ENCODE assay signal across 18 mouse cellular contexts in genomic region chr7:49688521-49689399, GRCm38 (mm10). TPM values are rescaled to one million over a fixed set of nuclear protein-coding genes. Genes with fewer than 3 reads are reported as not detected.
DNase-seq lines count a peak whose midpoint lies in the region; ATAC-seq and TF ChIP-seq lines count a peak whose summit lies in the region.
"Had no signal": no experiment of that assay in that cellular context is flagged by ENCODE, and none has a peak within 500 bp of the region (broad histone marks: within the 10 kb centered on the region; RNA-seq: fewer than 3 reads in every experiment).

No protein-coding gene starts in this region.

- H3K4me1 ChIP-seq in heart, postnatal 0 days (ENCODE audit: control insufficient read depth, insufficient read depth) = peaks cover 9% of the 10 kb centered on the region
- peaks cover 15% of the 10 kb centered on the region for H3K4me1 ChIP-seq in midbrain, embryonic 11.5 days (ENCODE audit: control insufficient read depth, insufficient read depth, low read length)
- H3K4me1 ChIP-seq in midbrain, embryonic 14.5 days (ENCODE audit: control insufficient read depth, insufficient read depth, low read length) = no peaks in the 10 kb centered on the region
- H3K4me1 ChIP-seq in embryonic facial prominence, embryonic 10.5 days = peaks cover 15% of the 10 kb centered on the region
- peaks cover 6% of the 10 kb centered on the region for H3K4me1 ChIP-seq in limb, embryonic 14.5 days (ENCODE audit: control insufficient read depth, insufficient read depth, low read length)
- H3K4me1 ChIP-seq: liver, embryonic 15.5 days had no signal

- intact Hi-C loops in heart, postnatal 25 days (cut with DNase I) = no loop called here
- intact Hi-C loops in gastrocnemius, postnatal 14 days (cut with DNase I; ENCODE audit: low total_unique reads) = no loop called here

- no peak for TF ChIP-seq POLR2A in limb, embryonic 14.5 days (IDR thresholded peaks at IDR 0.05; ENCODE audit: borderline replicate concordance, extremely low read depth, insufficient read depth, insufficient read length)

- ATAC-seq in heart, postnatal 0 days (ENCODE audit: insufficient read depth, low read depth) = no peak
- ATAC-seq in midbrain, embryonic 11.5 days (ENCODE audit: low FRiP score) = peak; percentile 14; the same call in 1 of the 2 replicates
- ATAC-seq in midbrain, embryonic 14.5 days (ENCODE audit: low FRiP score, low TSS enrichment) = no peak
- no peak for ATAC-seq in limb, embryonic 14.5 days (ENCODE audit: low FRiP score, low read depth)
- ATAC-seq: activated CD4-positive, CD25-positive, alpha-beta regulatory T cell, adult 4 months; intestine, embryonic 16.5 days had no signal

- no peak for TF ChIP-seq CTCF in heart, postnatal 0 days (IDR thresholded peaks at IDR 0.05; ENCODE audit: low read depth)

- no peak overlapping the region; the same call in 1 of the 2 replicates for H3K9ac ChIP-seq in heart, postnatal 0 days (replicated peaks; ENCODE audit: low read depth, low read length)
- H3K9ac ChIP-seq in midbrain, embryonic 11.5 days (ENCODE audit: low read length) = no peak overlapping the region
- no peak overlapping the region for H3K9ac ChIP-seq in midbrain, embryonic 14.5 days (replicated peaks; ENCODE audit: low read length)
- H3K9ac ChIP-seq in limb, embryonic 14.5 days (ENCODE audit: low read depth, low read length, severe bottlenecking) = no peak overlapping the region
- H3K9ac ChIP-seq: liver, embryonic 15.5 days; neural tube, embryonic 13.5 days had no signal

- WGBS in heart, postnatal 0 days = 18% methylated on average over 10 of the region's 10 CpGs
- WGBS in midbrain, embryonic 11.5 days = 6% methylated on average over 10 of the region's 10 CpGs
- 8% methylated on average over 10 of the region's 10 CpGs for WGBS in midbrain, embryonic 14.5 days
- WGBS in embryonic facial prominence, embryonic 10.5 days = 3% methylated on average over 10 of the region's 10 CpGs
- 5% methylated on average over 10 of the region's 10 CpGs for WGBS in limb, embryonic 14.5 days

- H3K4me3 ChIP-seq in heart, postnatal 0 days (ENCODE audit: low read depth, low read length) = no peak overlapping the region
- no peak overlapping the region for H3K4me3 ChIP-seq in midbrain, embryonic 11.5 days (ENCODE audit: low read depth, low read length)
- no peak overlapping the region for H3K4me3 ChIP-seq in midbrain, embryonic 14.5 days (replicated peaks; ENCODE audit: low read depth, low read length)
- H3K4me3 ChIP-seq in embryonic facial prominence, embryonic 10.5 days = peak overlapping the region; percentile 28; the same call in 1 of the 2 replicates
- no peak overlapping the region for H3K4me3 ChIP-seq in limb, embryonic 14.5 days (replicated peaks; ENCODE audit: low read length)
- H3K4me3 ChIP-seq: hindbrain, embryonic 10.5 days; liver, embryonic 15.5 days; neural tube, embryonic 13.5 days had no signal

- peak overlapping the region; percentile 33 for H3K4me2 ChIP-seq in heart, postnatal 0 days (ENCODE audit: low read depth, low read length)
- H3K4me2 ChIP-seq in midbrain, embryonic 11.5 days = no peak overlapping the region
- H3K4me2 ChIP-seq in midbrain, embryonic 14.5 days (ENCODE audit: low read length) = no peak overlapping the region
- H3K4me2 ChIP-seq in limb, embryonic 14.5 days (replicated peaks; ENCODE audit: low read depth, low read length, severe bottlenecking) = peak overlapping the region; percentile 22; the same call in 1 of the 2 replicates
- H3K4me2 ChIP-seq: liver, embryonic 15.5 days; neural tube, embryonic 13.5 days had no signal

- DNase-seq in heart, postnatal 0 days (ENCODE audit: low spot score) = no peak
- no peak for DNase-seq in heart, postnatal 25 days (ENCODE audit: low spot score)
- DNase-seq in midbrain, embryonic 11.5 days (ENCODE audit: low spot score, missing footprints) = peak; percentile 89
- no peak for DNase-seq in midbrain, embryonic 14.5 days
- DNase-seq in embryonic facial prominence, embryonic 10.5 days (ENCODE audit: low spot score) = no peak
- DNase-seq in limb, embryonic 14.5 days (ENCODE audit: low spot score) = no peak
- DNase-seq in gastrocnemius, postnatal 14 days = no peak
- DNase-seq: cerebellum, adult 18-20 months; retina, postnatal 1 day; spleen, adult 18-20 months had no signal

- peaks cover 34% of the 10 kb centered on the region; the same call in 1 of the 2 replicates for H3K27me3 ChIP-seq in heart, postnatal 0 days (ENCODE audit: control insufficient read depth, insufficient read depth, low read length)
- peaks cover 81% of the 10 kb centered on the region for H3K27me3 ChIP-seq in midbrain, embryonic 11.5 days (ENCODE audit: control insufficient read depth, insufficient read depth, low read length)
- H3K27me3 ChIP-seq in midbrain, embryonic 14.5 days (ENCODE audit: control insufficient read depth, insufficient read depth, low read length) = peaks cover 94% of the 10 kb centered on the region
- H3K27me3 ChIP-seq in embryonic facial prominence, embryonic 10.5 days (replicated peaks; ENCODE audit: low read depth, poor library complexity, severe bottlenecking) = peaks cover 96% of the 10 kb centered on the region
- H3K27me3 ChIP-seq in limb, embryonic 14.5 days (ENCODE audit: control insufficient read depth, insufficient read depth, low read length) = no peaks in the 10 kb centered on the region

- H3K36me3 ChIP-seq in heart, postnatal 0 days (replicated peaks; ENCODE audit: control insufficient read depth, insufficient read depth, low read length) = no peaks in the 10 kb centered on the region
- no peaks in the 10 kb centered on the region for H3K36me3 ChIP-seq in midbrain, embryonic 11.5 days (ENCODE audit: control insufficient read depth, insufficient read depth, low read length)
- H3K36me3 ChIP-seq in midbrain, embryonic 14.5 days (ENCODE audit: control insufficient read depth, insufficient read depth, low read length) = no peaks in the 10 kb centered on the region
- no peaks in the 10 kb centered on the region for H3K36me3 ChIP-seq in embryonic facial prominence, embryonic 10.5 days (replicated peaks)
- no peaks in the 10 kb centered on the region for H3K36me3 ChIP-seq in limb, embryonic 14.5 days (ENCODE audit: control insufficient read depth, insufficient read depth, low read length)
- H3K36me3 ChIP-seq: G1E; hindbrain, embryonic 10.5 days; liver, embryonic 15.5 days; neural tube, embryonic 13.5 days had no signal

- no peak overlapping the region for H3K27ac ChIP-seq in heart, postnatal 0 days (ENCODE audit: low read depth)
- H3K27ac ChIP-seq in midbrain, embryonic 11.5 days (ENCODE audit: low read depth, low read length) = no peak overlapping the region
- H3K27ac ChIP-seq in midbrain, embryonic 14.5 days (replicated peaks; ENCODE audit: low read depth, low read length) = no peak overlapping the region
- no peak overlapping the region for H3K27ac ChIP-seq in embryonic facial prominence, embryonic 10.5 days (replicated peaks)
- H3K27ac ChIP-seq in limb, embryonic 14.5 days (replicated peaks; ENCODE audit: low read depth, low read length) = no peak overlapping the region
- H3K27ac ChIP-seq: liver, embryonic 15.5 days; neural tube, embryonic 13.5 days had no signal

- H3K9me3 ChIP-seq in heart, postnatal 0 days (replicated peaks; ENCODE audit: control insufficient read depth, low read length) = no peaks in the 10 kb centered on the region
- H3K9me3 ChIP-seq in midbrain, embryonic 11.5 days (ENCODE audit: control insufficient read depth, low read length) = no peaks in the 10 kb centered on the region
- no peaks in the 10 kb centered on the region for H3K9me3 ChIP-seq in midbrain, embryonic 14.5 days (ENCODE audit: control insufficient read depth, low read length)
- no peaks in the 10 kb centered on the region for H3K9me3 ChIP-seq in embryonic facial prominence, embryonic 10.5 days
- H3K9me3 ChIP-seq in limb, embryonic 14.5 days (ENCODE audit: control insufficient read depth, low read length) = no peaks in the 10 kb centered on the region
- H3K9me3 ChIP-seq: hindbrain, embryonic 10.5 days; liver, embryonic 15.5 days; neural tube, embryonic 13.5 days had no signal

- no peak for TF ChIP-seq EP300 in heart, postnatal 0 days (IDR thresholded peaks at IDR 0.05; ENCODE audit: low read depth)

RNA-seq across cellular contexts. Expression of gene Dbx1, which starts 52.1 kb away (rescaled TPM):
- not detected in 2 replicates for total RNA-seq in heart, postnatal 0 days (2014; rRNA removed; ENCODE audit: low replicate concordance)
- not detected in 2 replicates for polyA plus RNA-seq in heart, postnatal 0 days (2015; fragmentation: Nextera tagmentation; extraction: Ambion mirVana)
- total RNA-seq in heart, postnatal 25 days (2021) = not detected
- polyA plus RNA-seq in midbrain, embryonic 11.5 days (2014; fragmentation: Nextera tagmentation; extraction: Ambion mirVana) = 168 and 182 TPM in 2 replicates
- 14.0 and 52.8 TPM in 2 replicates for polyA plus RNA-seq in midbrain, embryonic 14.5 days (2014; fragmentation: Nextera tagmentation; extraction: Ambion mirVana)
- polyA plus RNA-seq in embryonic facial prominence, embryonic 10.5 days (2016; fragmentation: Nextera tagmentation; extraction: Ambion mirVana) = 5.1 and 22.0 TPM in 2 replicates
- 3.4 and 4.0 TPM in 2 replicates for polyA plus RNA-seq in limb, embryonic 14.5 days (2012; rRNA removed)
- polyA plus RNA-seq in limb, embryonic 14.5 days (2014; fragmentation: Nextera tagmentation; extraction: Ambion mirVana) = 2.2 and 4.3 TPM in 2 replicates
- total RNA-seq in gastrocnemius, postnatal 14 days (2021) = not detected
- total RNA-seq: left cerebral cortex, adult 18-20 months had no signal
- polyA plus RNA-seq: activated CD4-positive, CD25-positive, alpha-beta regulatory T cell, adult 4 months; G1E; intestine, embryonic 16.5 days; large intestine, adult 2 months had no signal

Comparison
In these comparisons a context has a peak if more than half of its experiments do, and no peak if none do; other contexts are left out.
1. H3K4me2 ChIP-seq: peak in heart, postnatal 0 days (single experiment) and limb, embryonic 14.5 days (single experiment); none in midbrain, embryonic 11.5 days (single experiment) and midbrain, embryonic 14.5 days (single experiment).